Mouse (Mus musculus) adrenal gland, postnatal 4 days (tissue): Measurements from ENCODE around the gene Ebf1. TPM values are rescaled to one million over a fixed set of nuclear protein-coding genes. Genes with fewer than 3 reads are reported as not detected.
A peak's percentile ranks its signal among the peaks of the same experiment; 100 is the strongest.
"Not testable (repeated sequence)": the region's sequence is repeated elsewhere in the genome, so short reads cannot be mapped to it uniquely, and the experiment has no call there.

Experiments
- DNase-seq, 2 experiments: peaks; one replicate each; pipeline ENCODE4 v3.0.0; 2021 to 2022; ENCODE audit warnings: low spot score in 2 of 2, mixed read lengths in 2 of 2
- long read RNA-seq, 2 experiments: library from polyadenylated mRNA; stranded (forward); transcript quantifications; one replicate each; pipeline ENCODE4 v2.0.0; 2021
- total RNA-seq, 2 experiments: library from RNA; stranded (reverse); gene quantifications; 2 replicates each; pipeline ENCODE4 v1.2.3; 2021

The Ebf1 gene
- 10 to 100 TPM; 32.5 to 36.8 TPM for total RNA-seq
- long read RNA-seq, experiment 1, partial matches to known transcripts = 0 of 6 reads
- long read RNA-seq, experiment 1, other reads (novel, unspliced or antisense) = 6 of 6 reads
- long read RNA-seq, experiment 2, partial matches to known transcripts = 1 of 11 reads
- long read RNA-seq, experiment 2, other reads (novel, unspliced or antisense) = 10 of 11 reads

GRCm38 (mm10) chr11:44616788-44617712 is at the start of gene Ebf1:
Gene Ebf1, plus strand, starts transcription at chr11:44617317.
- peak; percentile 53 to 71 for DNase-seq

DNA sequence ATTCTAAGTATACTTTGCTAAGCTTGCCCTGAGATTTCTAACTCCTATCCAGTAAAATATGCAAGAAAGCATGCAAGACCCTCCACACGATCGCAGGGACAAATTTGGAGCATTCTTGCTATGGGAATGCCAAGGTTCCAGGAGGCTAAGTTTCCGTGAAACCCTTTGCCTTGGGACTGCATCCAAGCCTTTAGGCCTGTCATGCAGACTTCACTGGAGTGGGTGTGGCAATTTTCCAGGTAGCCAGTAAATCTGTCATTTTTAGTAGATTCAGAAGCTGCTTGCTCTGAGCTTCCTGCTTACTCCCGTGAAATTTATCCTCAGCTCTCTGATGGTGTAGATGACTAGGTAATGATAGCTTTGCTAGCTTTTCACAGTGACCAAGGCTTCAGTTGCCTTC is 46.8 kb upstream of the Ebf1 start:
- not testable (repeated sequence) for DNase-seq

DNA sequence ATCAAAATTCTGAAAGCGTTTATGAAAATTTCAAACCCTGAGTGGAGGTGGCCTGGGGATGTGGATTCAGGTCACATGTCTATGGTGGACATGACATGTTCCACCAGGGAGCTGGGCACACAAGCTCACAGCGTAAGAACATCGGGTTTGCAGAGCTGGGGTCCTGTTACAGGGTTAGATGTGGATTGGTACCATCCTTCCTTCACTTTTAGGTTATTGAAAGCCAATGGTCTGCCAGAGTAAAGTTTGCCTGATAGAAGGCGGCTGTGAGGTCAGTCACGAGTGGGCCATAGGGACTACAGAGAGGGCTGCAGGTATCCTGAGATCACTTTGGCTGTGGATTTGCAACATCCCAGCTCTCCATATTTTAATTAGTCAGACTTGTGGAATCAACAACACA is 44.3 kb upstream of the Ebf1 start:
- no peak for DNase-seq

DNA sequence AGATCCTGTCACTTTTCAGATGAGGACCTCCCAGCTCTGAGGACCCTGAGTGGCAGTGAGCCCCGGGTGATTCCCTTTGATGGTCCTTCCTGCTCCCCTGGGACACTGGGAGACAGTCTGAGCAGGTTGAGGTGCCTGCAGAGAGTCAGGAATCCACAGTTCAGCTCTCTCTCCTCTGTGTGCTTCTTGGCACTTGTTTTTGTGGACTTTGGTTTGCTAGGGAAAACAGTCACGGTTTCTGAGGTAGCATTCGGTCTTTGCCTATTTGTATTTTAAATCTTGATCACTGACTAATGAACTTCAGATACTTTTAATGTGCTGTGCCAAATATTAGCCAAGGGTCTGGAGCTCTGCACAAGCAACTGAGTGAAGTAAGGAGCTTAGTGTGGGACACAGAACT is 43.7 kb upstream of the Ebf1 start:
- DNase-seq = no peak

DNA sequence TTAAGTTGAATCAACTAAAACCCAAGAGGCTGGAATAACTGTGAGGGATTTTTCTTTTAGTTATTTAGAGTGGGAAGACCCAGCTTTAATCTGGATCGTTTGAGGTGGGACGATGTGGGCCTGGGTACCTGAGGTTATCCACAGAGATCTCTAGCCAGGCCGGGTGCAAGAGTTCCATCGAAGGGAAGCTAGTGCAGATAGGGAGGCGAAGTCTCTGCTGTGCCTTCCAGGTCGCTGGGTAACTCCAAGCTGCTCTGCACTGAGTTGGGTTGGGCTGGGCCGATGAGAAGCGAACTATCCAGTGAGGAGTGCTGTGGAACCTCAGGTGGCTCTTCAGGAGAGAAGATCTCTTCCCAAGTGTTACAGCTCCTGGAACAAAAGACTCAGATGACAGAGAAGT is 42.7 kb upstream of the Ebf1 start:
- DNase-seq = no peak

DNA sequence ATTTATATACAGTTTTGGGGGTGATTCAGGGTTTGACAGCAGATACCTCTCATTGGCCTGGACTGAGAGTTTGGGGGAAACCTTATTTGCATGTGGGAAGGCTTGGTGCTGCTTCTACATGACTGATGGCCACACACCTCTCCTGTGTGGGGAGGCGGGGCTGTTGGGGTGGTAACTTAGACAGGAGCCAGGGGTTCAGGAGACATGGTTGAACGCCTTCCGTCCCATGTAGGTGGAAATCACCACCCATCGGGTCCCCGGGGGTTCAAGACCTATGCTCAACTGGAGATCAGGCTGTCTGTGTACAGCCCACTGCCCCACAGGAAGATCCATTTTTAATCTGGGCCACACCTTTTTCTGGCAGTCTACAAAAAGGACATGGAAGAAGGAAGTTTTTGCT is 42.3 kb upstream of the Ebf1 start:
- no peak for DNase-seq

DNA sequence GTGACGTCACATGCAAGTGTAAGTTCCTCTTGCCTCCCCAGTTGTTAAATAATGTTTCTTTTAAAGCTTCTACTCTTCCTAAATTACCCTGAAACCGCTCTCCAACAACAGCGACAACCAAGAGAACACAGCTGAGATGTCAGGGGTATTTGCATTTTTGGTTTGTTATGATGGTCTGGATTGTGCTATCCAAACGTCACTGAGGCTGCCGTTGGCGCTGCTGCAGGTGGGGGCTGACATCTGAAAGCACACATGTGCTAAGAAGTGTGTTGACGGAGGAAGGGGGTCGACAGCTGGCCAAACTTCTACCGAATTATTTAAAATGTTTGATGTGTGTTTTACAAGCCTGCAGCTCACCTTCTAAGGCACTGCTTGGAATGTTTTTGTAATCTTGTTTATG is 39.2 kb upstream of the Ebf1 start:
- DNase-seq = no peak

DNA sequence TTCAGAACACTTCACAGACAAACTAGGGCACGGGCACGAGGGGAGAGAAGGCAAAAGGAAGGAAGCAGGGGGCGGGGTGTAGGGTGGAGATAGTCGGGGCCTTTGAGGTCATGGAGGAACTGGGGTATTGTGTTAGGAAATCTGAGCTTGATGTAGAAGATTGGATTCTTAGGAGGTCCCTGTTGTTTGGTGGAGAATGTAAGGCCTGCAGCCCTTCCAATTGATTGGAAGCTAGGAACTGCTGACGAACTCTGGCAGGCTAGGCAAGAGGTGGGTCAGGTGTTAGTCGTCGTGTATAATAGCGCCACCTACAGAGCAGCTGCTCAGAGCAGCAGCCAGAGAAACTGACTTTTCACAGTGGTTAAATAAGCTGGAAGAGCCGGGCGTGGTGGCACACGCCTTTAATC is 35.8 kb upstream of the Ebf1 start:
- no peak for DNase-seq

GRCm38 (mm10) chr11:44586047-44586696 is 30.9 kb upstream of the Ebf1 start:
- no peak for DNase-seq

DNA sequence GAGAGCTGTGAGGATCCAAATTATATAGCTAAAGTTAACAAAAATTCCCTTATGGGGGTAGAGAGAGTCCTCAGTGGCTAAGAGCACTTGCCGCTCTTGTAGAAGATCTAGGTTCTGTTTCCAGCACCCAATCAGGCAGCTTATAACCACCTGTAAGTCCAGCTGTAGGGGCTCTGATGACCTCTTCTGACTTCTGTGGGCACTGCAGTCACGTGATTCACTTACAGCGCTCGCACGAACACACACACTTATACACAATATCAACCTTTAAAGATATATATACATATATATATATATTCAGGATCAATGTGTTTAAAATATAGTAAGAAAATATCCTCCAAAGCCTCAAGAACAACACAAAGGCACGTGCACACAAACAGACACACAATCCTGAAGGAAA is 24.1 kb upstream of the Ebf1 start:
- DNase-seq = no peak

DNA sequence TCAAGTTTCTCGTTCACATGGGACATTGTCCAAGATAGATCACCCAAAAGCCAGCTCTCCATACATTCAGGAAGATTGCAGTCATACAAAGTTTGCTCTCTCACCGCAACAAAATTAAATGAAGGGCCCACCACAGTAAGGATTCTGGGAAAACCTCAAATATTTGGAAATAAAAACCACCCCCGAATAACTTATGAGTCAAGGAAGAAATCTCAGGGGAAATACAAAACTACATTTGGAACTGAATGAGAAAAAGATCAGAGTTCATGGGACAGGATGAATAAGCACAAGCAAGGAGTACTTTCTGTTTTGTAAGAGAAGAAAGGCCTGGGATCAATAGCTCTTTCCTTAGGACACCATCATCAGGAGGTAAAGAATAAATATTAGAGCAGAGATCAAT is 22.3 kb upstream of the Ebf1 start:
- DNase-seq = no peak

GRCm38 (mm10) chr11:44606881-44607280 is 10.2 kb upstream of the Ebf1 start:
- no peak for DNase-seq

GRCm38 (mm10) chr11:44608646-44609045 is 8.5 kb upstream of the Ebf1 start:
- DNase-seq = no peak

DNA sequence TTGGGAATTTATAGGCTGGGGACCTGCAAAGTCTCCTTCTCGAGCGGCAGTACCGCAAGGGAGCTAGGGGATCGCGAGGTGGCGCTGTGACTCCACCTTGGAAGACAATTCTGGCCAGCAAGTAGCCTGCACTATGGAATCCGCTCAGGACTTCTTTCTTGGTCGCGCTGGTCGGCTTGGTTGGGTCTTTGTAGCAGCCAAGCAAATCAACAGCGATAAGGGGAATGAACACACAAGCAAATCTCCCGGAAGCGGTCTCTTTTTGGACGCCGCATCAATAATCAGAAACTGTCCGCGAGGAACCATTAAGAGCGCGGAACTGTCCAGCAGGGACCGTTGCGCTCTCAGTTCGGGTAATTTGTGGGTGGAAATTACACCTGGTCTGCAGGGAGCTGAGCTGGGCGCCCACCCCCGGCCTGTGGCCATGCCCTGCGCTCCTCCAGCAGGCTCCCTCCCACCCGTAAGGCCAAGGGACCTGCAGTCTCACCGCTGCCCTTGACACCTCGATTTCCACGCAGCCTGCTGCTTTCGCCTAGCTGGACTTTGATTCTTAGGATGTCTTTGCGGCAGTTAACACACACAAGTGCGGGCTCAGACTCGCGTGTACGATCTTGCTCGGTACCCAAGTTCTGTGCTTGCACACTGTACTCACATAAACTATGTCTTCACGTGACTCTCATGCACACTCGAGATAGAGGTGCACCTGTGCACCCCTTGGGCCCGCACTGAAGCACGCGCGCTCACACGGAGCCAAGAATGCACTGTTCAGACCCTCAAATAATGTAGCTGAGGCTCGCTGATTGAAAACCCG is 5.9 kb upstream of the Ebf1 start:
- peak; percentile 64 to 66 for DNase-seq

GRCm38 (mm10) chr11:44612156-44612555 is 5.0 kb upstream of the Ebf1 start:
- no peak for DNase-seq

DNA sequence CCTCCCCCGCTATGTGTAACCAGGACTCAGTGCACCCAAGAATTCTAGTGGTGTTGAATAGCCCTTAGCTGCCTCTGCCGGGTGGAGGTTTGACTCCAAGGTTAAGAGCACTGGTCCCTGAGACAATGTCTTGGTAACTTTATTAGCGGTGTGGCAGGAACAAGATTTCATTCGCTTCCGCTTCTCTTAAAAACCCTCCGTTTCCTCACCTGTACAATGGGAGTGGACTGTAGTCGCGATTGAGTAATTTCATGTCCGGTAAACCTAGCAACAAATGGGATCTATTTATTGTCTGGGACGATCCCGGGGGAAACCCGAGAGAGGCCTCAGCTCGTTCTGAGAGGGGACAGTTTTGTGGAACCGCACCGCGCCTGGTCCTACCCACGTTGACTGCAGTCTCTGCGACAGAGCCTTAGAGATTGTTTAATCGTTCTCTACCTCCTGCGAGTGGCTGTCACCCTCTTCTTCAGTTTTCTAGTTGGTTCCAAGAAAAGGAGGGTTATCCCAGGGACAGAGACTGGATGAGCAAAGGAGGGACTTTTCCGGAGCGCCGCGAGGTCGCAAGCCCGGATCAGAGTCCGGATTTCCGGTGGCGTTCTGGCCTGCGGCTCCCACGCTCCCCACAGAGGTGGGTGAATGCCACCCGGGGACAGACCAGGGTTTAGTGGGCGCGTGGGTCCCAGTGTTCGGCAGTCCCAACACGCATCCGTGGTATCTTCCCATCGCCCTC is 4.3 kb upstream of the Ebf1 start:
- DNase-seq = peak in 1 of 2 experiments; percentile 10

DNA sequence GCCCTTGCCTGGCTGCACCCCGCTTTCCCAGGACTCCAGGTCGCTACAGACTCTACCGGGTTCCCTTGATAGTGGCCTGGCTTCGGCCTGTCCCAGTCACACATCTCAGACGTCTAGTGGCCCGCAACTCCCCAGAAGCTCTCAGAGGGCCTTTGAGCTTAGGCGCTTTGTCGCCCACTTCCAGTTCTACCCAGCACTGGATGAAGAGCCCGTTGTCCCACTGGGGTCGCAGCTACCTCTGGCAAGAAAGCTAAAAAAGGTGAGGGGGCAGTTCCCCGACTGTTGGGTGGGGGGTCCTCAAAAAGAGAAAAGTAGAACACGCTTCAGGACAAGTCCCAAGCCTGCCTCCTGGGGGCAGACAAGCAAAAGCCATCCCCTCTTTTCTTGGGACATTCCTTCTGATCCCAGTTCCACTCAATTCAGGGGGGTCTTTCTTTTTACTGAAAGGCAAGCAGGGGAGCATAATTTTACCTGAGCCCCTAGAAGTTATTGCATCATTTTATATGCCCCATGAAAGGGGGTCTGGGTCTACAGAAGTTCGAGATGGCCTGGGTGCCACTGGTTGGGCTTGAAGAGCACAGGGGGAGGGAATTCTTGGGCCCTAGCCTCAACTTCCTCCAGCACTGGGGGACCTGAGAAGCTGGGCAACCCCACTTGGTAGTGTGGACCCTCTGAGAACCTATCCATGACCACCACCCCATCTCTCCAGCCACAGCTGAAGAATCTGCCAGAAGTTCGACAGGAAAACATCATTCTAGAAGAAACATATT is 3.5 kb upstream of the Ebf1 start:
- DNase-seq = no peak

DNA sequence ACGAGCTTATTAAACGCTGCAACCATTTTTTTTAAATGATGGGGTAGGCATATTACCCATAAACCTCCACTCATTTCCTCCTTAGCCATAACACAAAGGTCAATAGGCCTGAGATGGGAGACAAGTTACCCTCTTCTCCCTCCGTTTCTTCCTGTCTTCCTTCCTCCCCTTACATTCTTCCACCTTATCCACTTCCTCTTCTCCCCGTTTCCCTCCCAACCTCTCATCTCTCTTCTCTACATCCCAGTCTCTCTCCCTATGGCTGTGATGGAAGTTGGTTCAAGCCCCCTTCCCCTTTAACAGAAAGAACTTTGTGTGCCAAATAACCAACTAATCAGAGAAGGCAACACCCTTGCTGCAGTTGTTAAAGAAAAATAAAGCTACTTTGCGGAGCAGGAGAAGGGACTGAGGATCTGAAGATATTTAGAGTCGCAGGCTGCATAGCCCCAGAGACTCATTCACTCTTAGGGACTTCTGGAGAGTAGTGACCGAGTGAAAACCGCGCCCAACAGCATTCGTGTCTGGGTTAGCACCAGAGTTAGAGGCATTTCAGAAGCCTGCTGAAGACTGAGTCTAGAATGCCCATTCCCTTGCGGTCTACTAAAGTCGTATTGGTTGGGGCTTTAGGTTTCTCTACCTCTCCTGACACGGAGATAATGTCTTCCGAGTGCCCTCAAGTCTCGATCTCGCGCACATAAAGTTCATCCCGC is 884 bp upstream of the Ebf1 start:
- no peak for DNase-seq
